Mouse (Mus musculus) midbrain, embryonic 10.5 days (tissue): ENCODE measurements around the gene Kcnc2. TPM values are rescaled to one million over a fixed set of nuclear protein-coding genes. Genes with fewer than 3 reads are reported as not detected.

Experiments used
- DNase-seq: peaks from one replicate; pipeline ENCODE4 v3.0.0-alpha.2; 2017; ENCODE audit warnings: low spot score
- H3K27ac ChIP-seq: fragments of 300-500 bp; sonication (generic); replicated peaks from 2 replicates; pipeline ENCODE4 v1.5.1; 2016; ENCODE audit warnings: mild to moderate bottlenecking
- H3K27me3 ChIP-seq: fragments of 300-500 bp; sonication (generic); 2 replicates; pipeline ENCODE4 v1.6.1; 2016; ENCODE audit warnings: low read depth, mild to moderate bottlenecking; ENCODE audit not compliant: poor library complexity, severe bottlenecking
- H3K36me3 ChIP-seq: fragments of 300-500 bp; sonication (generic); 2 replicates; pipeline ENCODE4 v1.6.1; 2016; ENCODE audit warnings: mild to moderate bottlenecking, moderate library complexity
- H3K4me1 ChIP-seq: fragments of 300-500 bp; sonication (generic); 2 replicates; pipeline ENCODE4 v1.6.1; 2016
- H3K4me3 ChIP-seq: fragments of 300-500 bp; sonication (generic); 2 replicates; pipeline ENCODE4 v1.5.1; 2016; ENCODE audit warnings: mild to moderate bottlenecking, moderate library complexity
- H3K9me3 ChIP-seq: fragments of 300-500 bp; sonication (generic); replicated peaks from 2 replicates; pipeline ENCODE4 v1.6.1; 2016; ENCODE audit warnings: mild to moderate bottlenecking
- WGBS: fragments of 180-500 bp; shearing (Covaris S2); methylation state at CpG from one replicate; pipeline ENCODE4 v1.1.7; 2016; 5-methylcytosine and 5-hydroxymethylcytosine counted together
- polyA plus RNA-seq: library from polyadenylated mRNA; unstranded; fragments of >200 nt; fragmentation: Nextera tagmentation; extraction: Ambion mirVana; gene quantifications from 2 replicates; pipeline ENCODE4 v1.2.1, GENCODE M21; 2016

Kcnc2 gene
- polyA plus RNA-seq, 1 experiment from 2014 or later: 1.0 TPM

- H3K27me3 ChIP-seq: no peaks in the 10 kb centered on the region
- no peak overlapping the region for H3K4me3 ChIP-seq
- H3K27ac ChIP-seq: no peak overlapping the region
- WGBS: 63% methylated on average over 10 of the region's 10 CpGs
- H3K4me1 ChIP-seq: no peaks in the 10 kb centered on the region
- H3K36me3 ChIP-seq: no peaks in the 10 kb centered on the region
- no peak for DNase-seq
- no peaks in the 10 kb centered on the region for H3K9me3 ChIP-seq
Observed at GRCm38 (mm10) chr10:112423327-112423726, 152.4 kb downstream of the Kcnc2 start.

GRCm38 (mm10) chr10:112436950-112437349, 166.0 kb downstream of the Kcnc2 start:
- no peaks in the 10 kb centered on the region for H3K36me3 ChIP-seq
- no peaks in the 10 kb centered on the region for H3K27me3 ChIP-seq
- no peak overlapping the region for H3K27ac ChIP-seq
- no peak overlapping the region for H3K4me3 ChIP-seq
- DNase-seq: no peak
- no peaks in the 10 kb centered on the region for H3K9me3 ChIP-seq
- no peaks in the 10 kb centered on the region for H3K4me1 ChIP-seq
- 84% methylated on average over 2 of the region's 2 CpGs for WGBS

- 78% methylated on average over 4 of the region's 4 CpGs for WGBS
- Histone ChIP-seq H3K9me3 (no peaks in the 10 kb centered on the region), H3K36me3 (no peaks in the 10 kb centered on the region), H3K4me3 (no peak overlapping the region), H3K27me3 (no peaks in the 10 kb centered on the region), H3K27ac (no peak overlapping the region), H3K4me1 (no peaks in the 10 kb centered on the region)
- DNase-seq: no peak
Observed at GRCm38 (mm10) chr10:112444640-112445039, 173.7 kb downstream of the Kcnc2 start.

GRCm38 (mm10) chr10:112450910-112451309, 180.0 kb downstream of the Kcnc2 start:
- Histone ChIP-seq H3K27me3 (no peaks in the 10 kb centered on the region), H3K9me3 (no peaks in the 10 kb centered on the region), H3K27ac (no peak overlapping the region), H3K36me3 (no peaks in the 10 kb centered on the region), H3K4me3 (no peak overlapping the region), H3K4me1 (no peaks in the 10 kb centered on the region)
- 89% methylated on average over 5 of the region's 5 CpGs for WGBS
- DNase-seq: no peak

GRCm38 (mm10) chr10:112468689-112469384, 197.9 kb downstream of the Kcnc2 start:
- Histone ChIP-seq H3K27ac (no peak overlapping the region), H3K4me3 (no peak overlapping the region), H3K27me3 (no peaks in the 10 kb centered on the region), H3K4me1 (no peaks in the 10 kb centered on the region), H3K9me3 (no peaks in the 10 kb centered on the region), H3K36me3 (no peaks in the 10 kb centered on the region)
- DNase-seq: no peak
- 89% methylated on average over 6 of the region's 6 CpGs for WGBS

GRCm38 (mm10) chr10:112474122-112474810, 203.3 kb downstream of the Kcnc2 start:
- H3K4me3 ChIP-seq: no peak overlapping the region
- H3K27me3 ChIP-seq: no peaks in the 10 kb centered on the region
- WGBS: 92% methylated on average over 6 of the region's 6 CpGs
- DNase-seq: no peak
- no peak overlapping the region for H3K27ac ChIP-seq
- H3K9me3 ChIP-seq: no peaks in the 10 kb centered on the region
- H3K36me3 ChIP-seq: no peaks in the 10 kb centered on the region
- H3K4me1 ChIP-seq: no peaks in the 10 kb centered on the region

- no peaks in the 10 kb centered on the region for H3K36me3 ChIP-seq
- no peak overlapping the region for H3K27ac ChIP-seq
- WGBS: 82% methylated on average over 2 of the region's 2 CpGs
- no peaks in the 10 kb centered on the region for H3K9me3 ChIP-seq
- DNase-seq: no peak
- no peaks in the 10 kb centered on the region for H3K4me1 ChIP-seq
- no peak overlapping the region for H3K4me3 ChIP-seq
- no peaks in the 10 kb centered on the region for H3K27me3 ChIP-seq
Observed at GRCm38 (mm10) chr10:112481461-112481860, 210.5 kb downstream of the Kcnc2 start.

GRCm38 (mm10) chr10:112481921-112482607, 211.1 kb downstream of the Kcnc2 start:
- Histone ChIP-seq H3K36me3 (no peaks in the 10 kb centered on the region), H3K27ac (no peak overlapping the region), H3K4me1 (no peaks in the 10 kb centered on the region), H3K9me3 (no peaks in the 10 kb centered on the region), H3K4me3 (no peak overlapping the region), H3K27me3 (no peaks in the 10 kb centered on the region)
- no peak for DNase-seq
- 88% methylated on average over 9 of the region's 9 CpGs for WGBS

GRCm38 (mm10) chr10:112484387-112485105, 213.6 kb downstream of the Kcnc2 start:
- Histone ChIP-seq H3K27me3 (no peaks in the 10 kb centered on the region), H3K4me3 (no peak overlapping the region), H3K9me3 (no peaks in the 10 kb centered on the region), H3K4me1 (no peaks in the 10 kb centered on the region), H3K27ac (no peak overlapping the region), H3K36me3 (no peaks in the 10 kb centered on the region)
- DNase-seq: no peak
- 87% methylated on average over 11 of the region's 11 CpGs for WGBS

- no peaks in the 10 kb centered on the region for H3K9me3 ChIP-seq
- H3K36me3 ChIP-seq: no peaks in the 10 kb centered on the region
- no peak overlapping the region for H3K4me3 ChIP-seq
- H3K27ac ChIP-seq: no peak overlapping the region
- no peaks in the 10 kb centered on the region for H3K27me3 ChIP-seq
- H3K4me1 ChIP-seq: no peaks in the 10 kb centered on the region
- no peak for DNase-seq
Observed at GRCm38 (mm10) chr10:112485819-112486218, 214.9 kb downstream of the Kcnc2 start.

GRCm38 (mm10) chr10:112488751-112489150, 217.8 kb downstream of the Kcnc2 start:
- no peaks in the 10 kb centered on the region for H3K27me3 ChIP-seq
- no peak overlapping the region for H3K4me3 ChIP-seq
- 87% methylated on average over 4 of the region's 4 CpGs for WGBS
- H3K4me1 ChIP-seq: no peaks in the 10 kb centered on the region
- H3K9me3 ChIP-seq: no peaks in the 10 kb centered on the region
- DNase-seq: no peak
- no peak overlapping the region for H3K27ac ChIP-seq
- H3K36me3 ChIP-seq: no peaks in the 10 kb centered on the region
